Mouse (Mus musculus) MEL (cell line): ENCODE data around the gene Dlgap1.

Source experiments
- CTCF ChIP-seq, 3 experiments: IDR thresholded peaks in 2 of 3; conservative IDR thresholded peaks in 1 of 3; 2 replicates each; pipeline ENCODE4 v1.5.1; 2011 to 2012; ENCODE audit warnings: low read length in 3 of 3, low read depth in 2 of 3, mild to moderate bottlenecking in 2 of 3, improper control_type of control experiment in 1 of 3, inconsistent platforms in 1 of 3, mixed read lengths in 1 of 3, moderate library complexity in 1 of 3; ENCODE audit not compliant: control insufficient read depth in 1 of 3, insufficient read depth in 1 of 3, poor library complexity in 1 of 3, severe bottlenecking in 1 of 3
- MXI1 ChIP-seq: IDR thresholded peaks from 2 replicates; pipeline ENCODE4 v1.6.1; 2011; ENCODE audit warnings: mild to moderate bottlenecking, low read depth, low read length, improper control_type of control experiment
- POLR2A ChIP-seq, 2 experiments: IDR thresholded peaks; 2 replicates each; pipeline ENCODE4 v1.6.1; 2011 to 2012; ENCODE audit warnings: low read length in 2 of 2, mild to moderate bottlenecking in 2 of 2, control low read depth in 1 of 2, improper control_type of control experiment in 1 of 2, low read depth in 1 of 2, moderate library complexity in 1 of 2; ENCODE audit not compliant: control insufficient read depth in 1 of 2, insufficient read depth in 1 of 2, poor library complexity in 1 of 2
- USF2 ChIP-seq, 2 experiments: IDR thresholded peaks; 2 replicates each; pipeline ENCODE4 v1.6.1; 2011 to 2012; ENCODE audit warnings: improper control_type of control experiment in 2 of 2, low read length in 2 of 2, borderline replicate concordance in 1 of 2, inconsistent platforms in 1 of 2, low read depth in 1 of 2, mild to moderate bottlenecking in 1 of 2; ENCODE audit not compliant: insufficient read depth in 1 of 2

DNA sequence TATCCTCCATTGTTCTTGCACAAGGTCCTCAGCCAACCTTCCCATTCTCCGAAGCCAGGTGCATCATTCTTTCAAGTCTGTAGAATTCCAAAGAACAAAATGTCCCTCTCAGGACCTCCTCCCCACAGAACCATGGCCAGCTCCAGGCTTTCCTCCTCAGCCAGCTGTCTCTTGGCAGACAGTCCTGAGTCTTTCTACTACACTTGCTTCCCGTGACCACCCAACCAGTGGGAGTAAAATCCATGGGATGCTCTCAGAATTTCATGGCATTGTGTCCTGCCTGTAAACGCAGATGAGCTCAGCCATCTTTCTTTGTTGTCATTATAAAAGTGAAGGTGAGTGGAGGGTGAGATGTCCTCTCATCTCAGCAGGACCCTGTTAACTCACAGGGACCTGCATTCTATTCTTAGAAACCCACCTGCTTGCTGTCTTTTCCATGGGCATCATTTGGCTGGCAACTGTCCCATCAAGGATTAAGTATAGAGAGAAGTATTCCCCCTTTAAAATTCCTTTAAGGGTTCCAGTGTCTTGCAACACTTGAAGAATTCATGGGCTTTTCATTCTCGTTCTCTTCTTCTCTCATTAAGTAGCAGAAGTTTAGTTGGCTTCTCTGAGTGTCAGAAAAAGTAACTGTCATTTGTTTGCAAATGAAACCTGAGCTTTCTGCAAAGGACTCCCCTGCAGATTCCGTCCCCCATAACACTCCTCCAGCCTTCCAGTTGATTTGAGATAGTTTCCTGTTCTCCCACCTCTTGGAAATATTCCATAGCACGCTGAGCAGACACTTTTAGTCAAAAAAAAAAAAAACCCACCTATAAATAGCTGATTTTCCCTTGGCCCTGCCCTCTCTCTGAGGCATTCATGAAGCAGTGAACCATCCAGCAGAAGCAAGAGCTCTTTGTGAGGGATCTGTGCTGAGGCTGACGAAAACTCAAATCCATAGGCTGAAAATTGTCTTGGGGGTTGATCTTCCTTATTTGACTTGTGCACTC lies 559.6 kb downstream of the Dlgap1 start:
- no peak for TF ChIP-seq MXI1
- no peak for TF ChIP-seq POLR2A (IDR thresholded peaks at IDR 0.05; ENCODE audit: control insufficient read depth in 1 of 2, insufficient read depth in 1 of 2, low read depth in 1 of 2, low read length in 2 of 2, poor library complexity in 1 of 2)
- no peak for TF ChIP-seq CTCF (IDR thresholded peaks at IDR 0.05 in 2 of 3, conservative IDR thresholded peaks at IDR 0.05 in 1 of 3; ENCODE audit: control insufficient read depth in 1 of 3, insufficient read depth in 1 of 3, low read depth in 2 of 3, low read length in 3 of 3, poor library complexity in 1 of 3, severe bottlenecking in 1 of 3)
- TF ChIP-seq USF2 (IDR thresholded peaks at IDR 0.05; ENCODE audit: borderline replicate concordance in 1 of 2, insufficient read depth in 1 of 2, low read depth in 1 of 2, low read length in 2 of 2): no peak
